Mouse (Mus musculus): Measurements from ENCODE around the gene Lclat1.
A peak's percentile ranks its signal among the peaks of the same experiment; 100 is the strongest.
"Not testable (repeated sequence)": the region's sequence is repeated elsewhere in the genome, so short reads cannot be mapped to it uniquely, and the experiment has no call there.

Gene Lclat1

DNA sequence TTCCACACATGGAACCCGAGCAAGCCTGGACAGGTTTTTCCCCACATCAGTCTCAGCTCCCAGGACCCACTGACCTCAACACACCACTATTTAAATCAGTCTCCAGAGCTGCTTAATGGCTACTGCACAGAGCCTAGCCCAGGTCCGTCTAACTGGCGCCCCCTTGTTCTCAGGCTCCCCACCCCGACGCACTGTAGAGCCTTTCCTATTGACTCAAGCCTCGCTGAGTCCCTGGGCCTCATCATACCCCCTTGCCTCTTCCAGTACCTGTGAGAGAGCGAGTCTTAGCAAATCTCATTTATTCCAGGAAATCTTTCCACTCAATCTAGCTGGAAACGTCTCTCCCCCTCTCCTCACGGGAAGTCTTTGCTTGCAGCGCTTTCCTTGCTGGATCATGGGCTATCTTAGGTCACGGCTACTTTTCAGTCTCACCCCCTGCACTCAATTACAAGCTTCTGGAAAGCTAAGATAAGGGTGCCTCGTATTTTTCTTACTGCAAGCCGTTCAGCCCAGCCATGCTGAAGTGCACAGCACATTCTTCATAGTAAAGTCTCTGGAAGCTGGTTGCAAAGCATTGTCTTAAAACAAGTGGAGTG, 137.4 kb downstream of the Lclat1 start:
- DNase-seq, result no peak

DNA sequence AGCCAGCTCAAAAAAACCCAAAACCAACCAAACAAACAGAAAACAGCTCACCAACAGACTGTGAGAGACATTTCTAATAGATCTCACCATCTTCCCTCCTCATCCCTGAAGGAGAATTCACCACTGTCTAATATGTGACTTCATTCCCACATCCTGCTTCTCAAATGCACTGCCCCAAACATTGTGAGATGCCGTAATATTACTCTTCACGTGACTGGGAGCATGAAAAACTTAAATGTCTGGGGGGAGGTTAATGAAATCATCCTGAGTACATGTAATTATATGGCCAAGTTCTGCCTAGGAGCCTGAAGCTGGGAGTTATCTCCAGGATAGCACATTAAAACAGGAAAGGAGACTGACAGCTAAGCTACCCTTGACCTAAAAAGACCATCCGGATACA, 138.3 kb downstream of the Lclat1 start:
- no peak for DNase-seq

GRCm38 (mm10) chr17:73246926-73247325, 139.1 kb downstream of the Lclat1 start:
- DNase-seq, result no peak

DNA sequence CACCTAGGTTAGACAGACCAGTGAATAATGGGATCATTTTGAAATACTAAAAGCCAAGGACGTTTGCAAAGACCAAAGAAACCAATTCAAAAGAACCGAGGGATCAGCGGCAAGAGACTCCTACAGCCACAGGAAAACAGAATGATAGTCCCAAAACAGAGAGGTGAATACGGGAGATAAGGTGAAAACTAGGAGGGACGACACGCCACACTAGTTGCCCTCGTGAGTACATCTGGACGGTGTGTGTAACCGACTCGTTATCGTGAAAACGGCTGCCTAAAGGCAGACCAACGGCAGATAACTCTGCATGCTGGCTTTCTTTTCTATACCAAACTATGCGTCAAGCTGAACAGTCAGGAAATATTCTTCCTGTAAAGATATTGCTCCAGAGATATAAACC, 140.0 kb downstream of the Lclat1 start:
- no peak for DNase-seq

DNA sequence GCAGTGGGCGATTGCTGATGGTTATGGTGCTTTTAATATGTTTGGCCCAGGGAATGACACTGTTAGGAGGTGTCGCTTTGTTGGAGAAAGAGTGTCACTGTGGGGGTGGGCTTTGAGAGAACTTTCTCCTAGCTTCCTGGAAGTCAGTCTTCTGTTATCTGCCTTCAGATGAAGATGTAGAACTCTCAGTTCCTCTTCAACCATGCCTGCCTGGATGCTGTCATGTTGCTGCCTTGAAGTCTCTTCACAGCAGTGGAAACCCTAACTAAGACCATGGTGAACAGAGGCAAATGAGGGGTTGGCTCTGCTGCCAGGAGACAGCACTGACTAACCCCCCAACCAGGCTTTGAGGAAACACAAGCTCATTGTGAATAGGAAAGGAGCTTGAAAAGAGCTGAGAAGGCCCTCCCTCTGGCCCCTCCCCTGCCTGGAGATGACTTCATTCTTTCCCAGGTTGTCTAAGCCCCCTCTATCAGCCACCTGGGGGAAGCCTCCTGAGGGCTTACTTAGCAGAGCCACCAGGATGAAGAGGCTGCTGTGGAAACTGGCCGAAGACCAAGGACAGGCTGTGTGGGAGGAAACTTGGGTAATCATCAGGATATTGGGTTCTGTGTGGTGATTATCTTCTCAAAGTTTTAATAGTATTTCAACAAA, 142.8 kb downstream of the Lclat1 start:
- no peak for DNase-seq

DNA sequence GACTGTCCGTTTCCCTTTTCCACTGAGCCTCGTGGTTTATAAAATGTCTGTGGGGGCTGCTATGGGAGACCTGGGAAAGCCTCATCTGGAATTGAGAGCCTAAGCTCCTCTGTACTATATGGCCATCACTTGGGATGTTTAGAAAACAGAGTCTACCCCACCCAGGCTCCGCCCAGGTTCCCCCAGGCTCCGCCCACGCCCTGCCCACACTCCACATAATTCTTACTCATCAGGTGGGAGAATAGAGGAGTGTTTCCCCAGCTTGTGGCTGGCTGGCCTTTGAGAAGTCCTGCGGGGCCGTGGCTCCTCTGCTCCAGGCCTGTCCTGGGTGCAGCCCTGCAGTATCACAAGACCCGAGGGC, 143.3 kb downstream of the Lclat1 start:
- no peak for DNase-seq

GRCm38 (mm10) chr17:73251812-73252608, 144.2 kb downstream of the Lclat1 start:
- DNase-seq, result peak; percentile 50 to 64

DNA sequence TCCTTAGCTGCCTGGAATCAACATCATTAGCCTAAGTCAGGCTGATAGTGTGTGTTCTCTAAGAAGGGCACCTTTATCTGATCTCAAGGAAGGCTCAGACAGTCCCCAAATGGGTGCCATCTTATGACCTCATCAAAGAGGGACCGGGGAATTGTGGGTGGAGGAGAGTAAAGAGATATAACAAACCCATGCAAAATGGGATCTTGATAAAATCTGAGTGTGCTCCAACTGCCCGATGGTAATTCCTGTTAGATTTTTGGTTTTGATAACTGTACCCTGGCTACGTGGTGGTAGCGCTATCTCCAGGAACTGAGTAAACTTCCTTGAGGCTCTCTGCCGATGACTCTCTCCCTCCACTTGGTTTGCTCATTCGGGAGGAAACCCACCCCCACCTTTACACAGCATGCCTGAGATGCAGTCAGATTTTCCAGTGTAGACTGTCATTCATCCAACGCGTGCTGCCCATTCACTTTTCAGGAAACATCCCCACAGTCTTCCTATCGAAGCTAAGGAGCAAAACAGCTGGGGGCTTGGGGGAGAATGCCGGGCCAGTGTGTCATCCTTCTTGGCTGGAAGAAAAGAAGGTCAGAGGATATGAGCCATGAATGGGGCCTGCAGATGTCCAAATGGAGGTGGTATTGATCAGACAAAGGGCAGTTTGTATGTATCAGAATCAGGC, 145.6 kb downstream of the Lclat1 start:
- no peak for DNase-seq

DNA sequence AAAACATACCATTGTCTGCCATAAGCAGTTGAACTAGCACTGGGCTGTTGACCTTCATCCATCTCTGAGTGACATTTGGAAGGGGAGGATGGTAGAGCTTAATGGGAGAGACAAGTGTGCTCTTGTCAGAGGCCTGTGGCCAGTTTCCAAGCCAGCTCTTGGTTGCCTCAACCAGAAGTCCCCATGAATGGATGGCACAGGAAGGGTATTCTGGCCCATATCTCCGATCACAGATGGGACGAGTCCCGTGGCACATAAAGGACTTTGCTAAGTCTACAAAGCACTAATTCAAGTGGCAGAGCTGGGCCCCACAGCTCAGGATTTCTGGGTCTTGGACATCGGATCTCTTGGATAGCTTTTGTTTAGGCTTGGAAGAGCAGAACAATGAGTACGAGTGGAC, 148.0 kb downstream of the Lclat1 start:
- peak in 1 of 2 experiments; percentile 10 for DNase-seq

- DNase-seq, result no peak
Observed at GRCm38 (mm10) chr17:73258620-73259019, 150.8 kb downstream of the Lclat1 start.

- DNase-seq, result not testable (repeated sequence)
Observed at GRCm38 (mm10) chr17:73259258-73259657, 151.5 kb downstream of the Lclat1 start.

DNA sequence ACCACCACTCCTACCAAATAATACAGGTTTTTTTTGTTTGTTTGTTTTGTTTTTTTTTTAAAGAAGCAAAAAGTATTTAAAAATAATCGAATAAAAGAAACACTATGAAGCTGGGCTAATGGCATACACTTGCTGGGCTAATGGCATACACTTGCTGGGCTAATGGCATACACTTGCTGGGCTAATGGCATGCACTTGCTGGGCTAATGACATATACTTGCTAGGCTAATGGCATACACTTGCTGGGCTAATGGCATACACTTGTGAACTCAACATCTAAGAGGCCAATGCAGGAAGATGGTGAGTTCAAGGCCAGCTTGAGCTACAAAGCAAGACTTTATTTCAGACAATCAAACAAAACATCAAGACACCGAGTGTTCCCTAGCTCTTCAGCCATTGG, 154.8 kb downstream of the Lclat1 start:
- DNase-seq, result no peak

- peak in 1 of 2 experiments; percentile 12 for DNase-seq
Observed at GRCm38 (mm10) chr17:73263077-73263501, 155.3 kb downstream of the Lclat1 start.

DNA sequence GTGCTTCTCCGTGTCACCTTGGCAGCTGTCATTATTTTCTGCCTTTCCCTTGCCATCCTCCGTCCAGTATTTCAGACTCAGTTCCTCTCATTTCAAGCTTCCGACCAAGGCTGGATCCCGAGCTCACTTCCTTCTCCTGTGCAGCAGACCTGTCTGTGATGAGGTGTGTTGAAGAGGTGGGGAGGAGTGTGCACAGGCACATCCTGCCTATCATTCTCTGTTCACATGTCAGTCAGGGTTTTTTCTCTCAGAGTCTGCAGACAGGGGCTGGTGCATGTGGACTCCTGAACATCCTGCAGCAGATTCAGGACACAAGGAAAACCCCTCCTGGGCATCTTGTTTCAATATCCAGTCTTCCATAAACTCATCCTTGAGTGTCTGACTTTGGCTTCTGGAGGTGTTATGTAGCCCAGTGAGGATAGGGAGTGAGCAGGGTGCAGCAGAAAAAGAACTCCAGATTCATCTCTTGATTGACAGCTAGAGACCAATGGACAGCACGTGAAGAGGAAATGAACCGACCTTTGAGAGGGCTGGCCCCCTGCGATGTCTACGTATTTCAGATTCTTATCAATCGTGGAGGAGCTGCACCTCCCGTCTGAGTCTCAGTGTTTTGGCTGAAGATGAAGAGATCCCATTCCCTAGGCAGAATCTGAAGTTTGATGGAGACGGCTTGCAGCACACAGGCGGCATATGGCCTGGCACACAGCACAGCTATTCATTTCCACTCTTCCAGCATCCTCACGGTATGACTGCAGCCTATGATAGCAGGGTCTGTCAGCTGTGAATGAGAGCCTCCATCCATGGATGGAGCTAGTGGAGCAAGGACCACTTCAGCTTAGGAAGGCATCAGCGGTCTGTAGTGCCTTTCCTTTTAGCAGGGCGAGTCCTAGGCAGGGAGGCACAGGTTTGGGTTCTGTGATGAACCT, 163.3 kb downstream of the Lclat1 start:
- DNase-seq, result peak; percentile 63 to 75

GRCm38 (mm10) chr17:73271797-73272600, 164.2 kb downstream of the Lclat1 start:
- peak; percentile 42 to 47 for DNase-seq

- DNase-seq, result no peak
Observed at GRCm38 (mm10) chr17:73273809-73274208, 166.0 kb downstream of the Lclat1 start.

GRCm38 (mm10) chr17:73275066-73275465, 167.3 kb downstream of the Lclat1 start:
- no peak for DNase-seq

GRCm38 (mm10) chr17:73277770-73278169, 170.0 kb downstream of the Lclat1 start:
- no peak for DNase-seq

GRCm38 (mm10) chr17:73282702-73283101, 174.9 kb downstream of the Lclat1 start:
- DNase-seq, result not testable (repeated sequence)

DNA sequence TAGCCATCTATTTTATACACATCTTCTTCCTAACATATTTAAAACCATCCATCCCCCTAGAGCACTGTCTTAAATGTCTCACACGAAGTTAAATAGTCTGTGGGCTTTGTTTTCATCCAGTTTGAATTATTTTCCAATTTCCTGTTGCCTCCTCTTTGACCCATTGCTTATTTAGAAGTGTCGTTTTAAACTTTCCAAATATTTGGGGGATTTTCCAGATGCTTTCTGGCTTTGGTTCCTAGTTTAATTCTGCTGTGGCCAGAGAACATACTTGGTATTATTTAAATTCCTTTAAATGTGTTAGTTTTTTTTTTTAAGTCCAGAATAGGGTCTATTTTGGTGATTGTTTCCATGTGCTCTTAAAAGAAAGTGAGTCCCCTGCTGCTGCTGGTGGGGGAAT, 176.5 kb downstream of the Lclat1 start:
- DNase-seq, result no peak
